Mouse (Mus musculus): Measurements from ENCODE around the gene Olfr721-ps1.

The Olfr721-ps1 gene

GRCm38 (mm10) chr14:14400998-14401397 lies at the start of gene Olfr721-ps1:
Gene Olfr721-ps1 (plus strand): TSS chr14:14401298.
- no peak for DNase-seq (ENCODE audit: low read depth, low spot score)

GRCm38 (mm10) chr14:14351721-14352590 lies 49.1 kb upstream of the Olfr721-ps1 start:
- no peak for DNase-seq (ENCODE audit: low read depth, low spot score)

- DNase-seq (ENCODE audit: low read depth, low spot score), result peak; percentile 76
Measured at GRCm38 (mm10) chr14:14352606-14353005, 48.5 kb upstream of the Olfr721-ps1 start.

- no peak for DNase-seq (ENCODE audit: low read depth, low spot score)
Measured at GRCm38 (mm10) chr14:14353081-14353732, 47.9 kb upstream of the Olfr721-ps1 start.

- no peak for DNase-seq (ENCODE audit: low read depth, low spot score)
Measured at GRCm38 (mm10) chr14:14353740-14354510, 47.2 kb upstream of the Olfr721-ps1 start.

- DNase-seq (ENCODE audit: low read depth, low spot score), result no peak
Measured at GRCm38 (mm10) chr14:14354511-14355359, 46.4 kb upstream of the Olfr721-ps1 start.

- DNase-seq (ENCODE audit: low read depth, low spot score), result no peak
Measured at GRCm38 (mm10) chr14:14355360-14355646, 45.8 kb upstream of the Olfr721-ps1 start.

- no peak for DNase-seq (ENCODE audit: low read depth, low spot score)
Measured at GRCm38 (mm10) chr14:14395535-14395934, 5.6 kb upstream of the Olfr721-ps1 start.

- DNase-seq (ENCODE audit: low read depth, low spot score), result no peak
Measured at GRCm38 (mm10) chr14:14436078-14436658, 35.1 kb downstream of the Olfr721-ps1 start.
